Mouse (Mus musculus) MEL (cell line): ENCODE results near the gene Dip2a. TPM values are rescaled to one million over a fixed set of nuclear protein-coding genes. Genes with fewer than 3 reads are reported as not detected.

ENCODE experiments used
- DNase-seq: peaks from one replicate; pipeline ENCODE4 v3.0.0; 2011; ENCODE audit warnings: low read depth, low spot score
- H3K27ac ChIP-seq: 2 replicates; pipeline ENCODE4 v1.5.1; 2012; ENCODE audit warnings: low read depth, mild to moderate bottlenecking, control low read depth, low read length, moderate library complexity; ENCODE audit not compliant: control insufficient read depth
- H3K27me3 ChIP-seq, 2 experiments: fragments of 150-350 bp in 1 of 2; sonication (generic) in 1 of 2; 2 replicates each; pipeline ENCODE4 v1.6.1; 2012; ENCODE audit warnings: low read length in 2 of 2, mild to moderate bottlenecking in 2 of 2, improper control_type of control experiment in 1 of 2, moderate library complexity in 1 of 2; ENCODE audit not compliant: insufficient read depth in 2 of 2, control insufficient read depth in 1 of 2
- H3K36me3 ChIP-seq, 2 experiments: 2 replicates each; pipeline ENCODE4 v1.6.1; 2012 to 2014; ENCODE audit warnings: low read length in 2 of 2, improper control_type of control experiment in 1 of 2, inconsistent platforms in 1 of 2, mild to moderate bottlenecking in 1 of 2; ENCODE audit not compliant: insufficient read depth in 2 of 2, control insufficient read depth in 1 of 2
- H3K4me1 ChIP-seq, 2 experiments: fragments of 150-350 bp in 1 of 2; sonication (generic) in 1 of 2; 2 replicates each; pipeline ENCODE4 v1.6.1; 2012; ENCODE audit warnings: low read length in 2 of 2, improper control_type of control experiment in 1 of 2, mild to moderate bottlenecking in 1 of 2; ENCODE audit not compliant: insufficient read depth in 2 of 2, control insufficient read depth in 1 of 2
- H3K4me3 ChIP-seq, 2 experiments: fragments of 150-350 bp in 1 of 2; sonication (generic) in 1 of 2; 2 replicates each; pipeline ENCODE4 v1.5.1; 2012; ENCODE audit warnings: low read depth in 2 of 2, low read length in 2 of 2, mild to moderate bottlenecking in 2 of 2, moderate library complexity in 2 of 2, control low read depth in 1 of 2, improper control_type of control experiment in 1 of 2; ENCODE audit not compliant: control insufficient read depth in 1 of 2, insufficient read depth in 1 of 2
- H3K79me2 ChIP-seq: 2 replicates; pipeline ENCODE4 v1.6.1; 2012; ENCODE audit warnings: mild to moderate bottlenecking, low read length, moderate library complexity; ENCODE audit not compliant: control insufficient read depth, poor library complexity, insufficient read depth
- H3K9ac ChIP-seq: 2 replicates; pipeline ENCODE4 v1.6.1; 2012; ENCODE audit warnings: low read depth, mild to moderate bottlenecking, control low read depth, low read length, moderate library complexity; ENCODE audit not compliant: control insufficient read depth, poor library complexity, severe bottlenecking
- H3K9me3 ChIP-seq: fragments of 150-350 bp; sonication (generic); replicated peaks from 2 replicates; pipeline ENCODE4 v1.6.1; 2012; ENCODE audit warnings: mild to moderate bottlenecking, low read length, improper control_type of control experiment, moderate library complexity; ENCODE audit not compliant: insufficient read depth
- BHLHE40 ChIP-seq: IDR thresholded peaks from 2 replicates; pipeline ENCODE4 v1.6.1; 2012; ENCODE audit warnings: low read depth, mild to moderate bottlenecking, inconsistent platforms, low read length, improper control_type of control experiment, borderline replicate concordance
- CTCF ChIP-seq, 3 experiments: IDR thresholded peaks in 2 of 3; conservative IDR thresholded peaks in 1 of 3; 2 replicates each; pipeline ENCODE4 v1.5.1; 2011 to 2012; ENCODE audit warnings: low read length in 3 of 3, low read depth in 2 of 3, mild to moderate bottlenecking in 2 of 3, improper control_type of control experiment in 1 of 3, inconsistent platforms in 1 of 3, mixed read lengths in 1 of 3, moderate library complexity in 1 of 3; ENCODE audit not compliant: control insufficient read depth in 1 of 3, insufficient read depth in 1 of 3, poor library complexity in 1 of 3, severe bottlenecking in 1 of 3
- ELF1 ChIP-seq: IDR thresholded peaks from 2 replicates; pipeline ENCODE4 v1.6.1; 2014; ENCODE audit warnings: low read depth, mild to moderate bottlenecking, inconsistent platforms, low read length, improper control_type of control experiment, moderate library complexity
- ETS1 ChIP-seq: IDR thresholded peaks from 2 replicates; pipeline ENCODE4 v1.6.1; 2012; ENCODE audit warnings: low read depth, mild to moderate bottlenecking, inconsistent platforms, low read length, improper control_type of control experiment, moderate library complexity
- GABPA ChIP-seq: IDR thresholded peaks from 2 replicates; pipeline ENCODE4 v1.6.1; 2012; ENCODE audit warnings: low read depth, mild to moderate bottlenecking, inconsistent platforms, low read length, improper control_type of control experiment, moderate library complexity
- JUND ChIP-seq: IDR thresholded peaks from 2 replicates; pipeline ENCODE4 v1.6.1; 2011; ENCODE audit warnings: low read depth, mild to moderate bottlenecking, improper control_type of control experiment, low read length
- MAFK ChIP-seq: IDR thresholded peaks from 2 replicates; pipeline ENCODE4 v1.6.1; 2011; ENCODE audit warnings: low read depth, mild to moderate bottlenecking, low read length, improper control_type of control experiment, borderline replicate concordance
- MEF2A ChIP-seq: IDR thresholded peaks from 2 replicates; pipeline ENCODE4 v1.6.1; 2014; ENCODE audit warnings: low read depth, mild to moderate bottlenecking, inconsistent platforms, low read length, improper control_type of control experiment; ENCODE audit not compliant: poor library complexity, insufficient replicate concordance, severe bottlenecking; ENCODE audit errors: extremely low read depth
- MXI1 ChIP-seq: IDR thresholded peaks from 2 replicates; pipeline ENCODE4 v1.6.1; 2011; ENCODE audit warnings: mild to moderate bottlenecking, low read depth, low read length, improper control_type of control experiment
- NRF1 ChIP-seq: IDR thresholded peaks from 2 replicates; pipeline ENCODE4 v1.6.1; 2014; ENCODE audit warnings: low read depth, mild to moderate bottlenecking, inconsistent platforms, low read length, improper control_type of control experiment, moderate library complexity; ENCODE audit not compliant: poor library complexity, insufficient read depth, severe bottlenecking
- POLR2A ChIP-seq, 2 experiments: IDR thresholded peaks; 2 replicates each; pipeline ENCODE4 v1.6.1; 2011 to 2012; ENCODE audit warnings: low read length in 2 of 2, mild to moderate bottlenecking in 2 of 2, control low read depth in 1 of 2, improper control_type of control experiment in 1 of 2, low read depth in 1 of 2, moderate library complexity in 1 of 2; ENCODE audit not compliant: control insufficient read depth in 1 of 2, insufficient read depth in 1 of 2, poor library complexity in 1 of 2
- POLR2AphosphoS5 ChIP-seq: IDR thresholded peaks from 2 replicates; pipeline ENCODE4 v1.6.1; 2012; ENCODE audit warnings: low read depth, borderline replicate concordance, mild to moderate bottlenecking, inconsistent platforms, low read length, moderate library complexity, mixed read lengths
- SIN3A ChIP-seq: IDR thresholded peaks from 2 replicates; pipeline ENCODE4 v1.6.1; 2012; ENCODE audit warnings: low read length, improper control_type of control experiment, inconsistent platforms
- TAL1 ChIP-seq: IDR thresholded peaks from 2 replicates; pipeline ENCODE4 v1.6.1; 2012; ENCODE audit warnings: mild to moderate bottlenecking, inconsistent platforms, low read length, moderate library complexity, mixed read lengths
- TCF12 ChIP-seq: IDR thresholded peaks from 2 replicates; pipeline ENCODE4 v1.6.1; 2014; ENCODE audit warnings: low read depth, mild to moderate bottlenecking, inconsistent platforms, low read length, improper control_type of control experiment, moderate library complexity
- UBTF ChIP-seq: IDR thresholded peaks from 2 replicates; pipeline ENCODE4 v1.6.1; 2012; ENCODE audit warnings: low read depth, mild to moderate bottlenecking, inconsistent platforms, low read length, improper control_type of control experiment, moderate library complexity, borderline replicate concordance; ENCODE audit not compliant: insufficient read depth
- USF1 ChIP-seq: IDR thresholded peaks from 2 replicates; pipeline ENCODE4 v1.6.1; 2014; ENCODE audit warnings: low read depth, mild to moderate bottlenecking, inconsistent platforms, low read length, improper control_type of control experiment, moderate library complexity
- USF2 ChIP-seq, 2 experiments: IDR thresholded peaks; 2 replicates each; pipeline ENCODE4 v1.6.1; 2011 to 2012; ENCODE audit warnings: improper control_type of control experiment in 2 of 2, low read length in 2 of 2, borderline replicate concordance in 1 of 2, inconsistent platforms in 1 of 2, low read depth in 1 of 2, mild to moderate bottlenecking in 1 of 2; ENCODE audit not compliant: insufficient read depth in 1 of 2
- ZC3H11A ChIP-seq: IDR thresholded peaks from 2 replicates; pipeline ENCODE4 v1.6.1; 2012; ENCODE audit warnings: low read depth, mild to moderate bottlenecking, inconsistent platforms, low read length, improper control_type of control experiment
- polyA plus RNA-seq, 2 experiments: library from polyadenylated mRNA; stranded (reverse) in 1 of 2; unstranded in 1 of 2; fragments of >175 nt in 1 of 2; fragments of >200 nt in 1 of 2; gene quantifications; 2 replicates each; pipeline versions ENCODE4 v1.2.1 to v1.2.4; 2012; ENCODE audit warnings: low replicate concordance in 2 of 2, low read depth in 1 of 2; ENCODE audit not compliant: insufficient read length in 2 of 2, insufficient read depth in 1 of 2, missing spikeins in 1 of 2
- total RNA-seq: library from RNA; depleted of rRNA; stranded (reverse); fragments of 300-350 nt; gene quantifications from 2 replicates; pipeline ENCODE4 v1.2.3, GENCODE M21; 2012

Dip2a gene
- total and polyA plus RNA-seq, 3 experiments: 2.6 to 5.7 TPM; not detected in 1

- H3K27me3 ChIP-seq: 0 out of 4 replicates have a peak, but pooled peaks cover 0 to 1% of the 10 kb centered on the region in 2 experiments
- no peaks in the 10 kb centered on the region for H3K36me3 ChIP-seq
- no peaks in the 10 kb centered on the region for H3K79me2 ChIP-seq
- H3K4me3 ChIP-seq: no peak overlapping the region
- H3K9me3 ChIP-seq: no peaks in the 10 kb centered on the region
- no peak for DNase-seq
- no peak overlapping the region for H3K27ac ChIP-seq
- no peaks in the 10 kb centered on the region for H3K4me1 ChIP-seq
- no peak overlapping the region for H3K9ac ChIP-seq
- TF ChIP-seq TCF12 (no peak), BHLHE40 (no peak), POLR2AphosphoS5 (no peak), NRF1 (no peak), GABPA (no peak)
- TF ChIP-seq, all 39 proteins: peak for 0
Measured at GRCm38 (mm10) chr10:76253079-76253478, 92.0 kb downstream of the Dip2a start.

- peaks cover 0 to 1% of the 10 kb centered on the region in 2 experiments; a peak in 2 of 4 replicates for H3K27me3 ChIP-seq
- no peaks in the 10 kb centered on the region for H3K79me2 ChIP-seq
- H3K4me1 ChIP-seq: no peaks in the 10 kb centered on the region
- no peak overlapping the region for H3K9ac ChIP-seq
- H3K27ac ChIP-seq: no peak overlapping the region
- H3K9me3 ChIP-seq: no peaks in the 10 kb centered on the region
- no peak for DNase-seq
- no peak overlapping the region for H3K4me3 ChIP-seq
- TF ChIP-seq CTCF (IDR thresholded peaks at IDR 0.05 in 2 of 3, conservative IDR thresholded peaks at IDR 0.05 in 1 of 3; ENCODE audit: control insufficient read depth in 1 of 3, insufficient read depth in 1 of 3, low read depth in 2 of 3, low read length in 3 of 3, poor library complexity in 1 of 3, severe bottlenecking in 1 of 3) (no peak), MAFK (no peak), MEF2A (no peak), ELF1 (no peak), ZC3H11A (no peak), MXI1 (no peak), TAL1 (no peak), GABPA (no peak), USF1 (no peak), POLR2A (IDR thresholded peaks at IDR 0.05; ENCODE audit: control insufficient read depth in 1 of 2, insufficient read depth in 1 of 2, low read depth in 1 of 2, low read length in 2 of 2, poor library complexity in 1 of 2) (no peak), USF2 (IDR thresholded peaks at IDR 0.05; ENCODE audit: borderline replicate concordance in 1 of 2, insufficient read depth in 1 of 2, low read depth in 1 of 2, low read length in 2 of 2) (no peak), SIN3A (no peak), UBTF (no peak), JUND (no peak), TCF12 (no peak), ETS1 (no peak), NRF1 (no peak)
- no peaks in the 10 kb centered on the region for H3K36me3 ChIP-seq
Measured at GRCm38 (mm10) chr10:76250870-76251269, 94.2 kb downstream of the Dip2a start.
